Mouse (Mus musculus) heart, embryonic 11.5 days (tissue): ENCODE data around the gene Vgf. TPM values are rescaled to one million over a fixed set of nuclear protein-coding genes. Genes with fewer than 3 reads are reported as not detected.

Experiments used
- ATAC-seq: fragments of 200-750 bp; cut with Nextera tagmentation; replicated peaks from 2 replicates; pipeline ENCODE4 v1.8.0; 2017; ENCODE audit warnings: moderate library complexity; ENCODE audit not compliant: insufficient number of reproducible peaks, low FRiP score, low TSS enrichment
- H3K27ac ChIP-seq: fragments of 300-500 bp; sonication (generic); 2 replicates; pipeline ENCODE4 v1.5.1; 2014; ENCODE audit warnings: mild to moderate bottlenecking, low read depth, low read length
- H3K27me3 ChIP-seq: fragments of 300-500 bp; sonication (generic); 2 replicates; pipeline ENCODE4 v1.6.1; 2014; ENCODE audit warnings: mild to moderate bottlenecking, low read length, mixed read lengths; ENCODE audit not compliant: control insufficient read depth, insufficient read depth
- H3K36me3 ChIP-seq: fragments of 300-500 bp; sonication (generic); 2 replicates; pipeline ENCODE4 v1.6.1; 2014; ENCODE audit warnings: mild to moderate bottlenecking, low read length, moderate library complexity, mixed read lengths; ENCODE audit not compliant: control insufficient read depth, insufficient read depth
- H3K4me1 ChIP-seq: fragments of 300-500 bp; sonication (generic); 2 replicates; pipeline ENCODE4 v1.6.1; 2014; ENCODE audit warnings: low read length; ENCODE audit not compliant: control insufficient read depth, insufficient read depth
- H3K4me2 ChIP-seq: fragments of 300-500 bp; sonication (generic); 2 replicates; pipeline ENCODE4 v1.6.1; 2014; ENCODE audit warnings: mild to moderate bottlenecking, moderate library complexity
- H3K4me3 ChIP-seq: fragments of 300-500 bp; sonication (generic); 2 replicates; pipeline ENCODE4 v1.5.1; 2014; ENCODE audit warnings: low read depth, low read length
- H3K9ac ChIP-seq: fragments of 300-500 bp; sonication (generic); 2 replicates; pipeline ENCODE4 v1.6.1; 2014; ENCODE audit warnings: mild to moderate bottlenecking, low read depth, low read length, moderate library complexity
- H3K9me3 ChIP-seq: fragments of 300-500 bp; sonication (generic); replicated peaks from 2 replicates; pipeline ENCODE4 v1.6.1; 2016; ENCODE audit warnings: low read length; ENCODE audit not compliant: control insufficient read depth
- WGBS: fragments of 180-500 bp; shearing (Covaris S2); extraction: QIAGEN DNeasy Blood & Tissue Kit; methylation state at CpG from one replicate; pipeline ENCODE4 v1.1.7; 2014; ENCODE audit not compliant: insufficient replicate concordance; 5-methylcytosine and 5-hydroxymethylcytosine counted together
- polyA plus RNA-seq: library from polyadenylated mRNA; unstranded; fragments of >200 nt; fragmentation: Nextera tagmentation; extraction: Ambion mirVana; gene quantifications from 2 replicates; pipeline ENCODE4 v1.2.1, GENCODE M21; 2014

Gene Vgf
- polyA plus RNA-seq, 1 experiment from 2014 or later, result 0.20 TPM

DNA sequence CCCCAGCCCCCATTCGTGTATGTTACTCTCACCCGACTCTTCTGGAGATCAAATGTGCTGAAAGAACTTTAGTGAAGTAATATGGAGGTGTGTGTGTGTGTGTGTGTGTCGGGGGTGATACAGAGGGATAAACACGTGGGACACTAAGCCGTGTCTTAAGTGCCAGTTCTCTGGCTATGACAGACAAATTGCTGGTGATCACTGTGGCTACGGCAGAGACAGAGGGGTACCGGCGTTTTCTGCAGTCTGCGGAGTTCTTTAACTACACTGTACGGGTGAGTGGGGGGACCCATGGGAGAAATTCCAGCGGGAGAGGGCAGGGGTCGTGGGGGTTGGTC lies 38.3 kb upstream of the Vgf start, which contains the start of gene Znhit1:
Gene Znhit1 (minus strand): TSS at position 88 of the 338 bp plus-strand sequence.
- H3K9me3 ChIP-seq, result no peaks in the 10 kb centered on the region
- 14% methylated on average over 12 of the region's 12 CpGs for WGBS
- H3K4me1 ChIP-seq, result peaks cover 12% of the 10 kb centered on the region; the same call in 1 of the 2 replicates
- peak within 1 kb of the TSS; percentile 85 for H3K9ac ChIP-seq
- ATAC-seq, result no peak
- H3K4me2 ChIP-seq, result peak within 1 kb of the TSS; percentile 98
- H3K4me3 ChIP-seq, result peak within 1 kb of the TSS; percentile 82
- H3K27me3 ChIP-seq, result no peaks in the 10 kb centered on the region
- H3K36me3 ChIP-seq, result peaks cover 24% of the 10 kb centered on the region
- peak within 1 kb of the TSS; percentile 94 for H3K27ac ChIP-seq

DNA sequence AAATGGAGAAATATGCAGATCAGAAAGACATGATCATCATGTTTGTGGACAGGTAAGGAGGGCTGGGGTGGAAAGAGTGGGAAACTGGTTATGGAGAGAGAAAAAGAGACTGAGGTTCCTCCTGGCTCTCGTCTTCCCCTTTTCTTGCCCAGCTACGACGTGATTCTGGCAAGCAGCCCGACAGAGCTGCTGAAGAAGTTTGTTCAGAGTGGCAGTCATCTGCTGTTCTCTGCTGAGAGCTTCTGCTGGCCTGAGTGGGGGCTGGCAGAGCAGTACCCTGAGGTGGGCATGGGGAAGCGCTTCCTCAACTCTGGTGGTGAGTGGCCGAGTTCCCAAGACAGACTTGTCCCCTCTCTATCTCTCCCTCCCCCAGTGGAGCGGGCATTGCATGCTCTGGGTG lies 37.8 kb upstream of the Vgf start:
- 69% methylated on average over 7 of the region's 7 CpGs for WGBS
- Histone ChIP-seq H3K27me3 (no peaks in the 10 kb centered on the region), H3K4me1 (peaks cover 12% of the 10 kb centered on the region; the same call in 1 of the 2 replicates), H3K4me3 (peak overlapping the region; percentile 82), H3K4me2 (peak overlapping the region; percentile 98), H3K9me3 (no peaks in the 10 kb centered on the region), H3K27ac (0 out of 2 replicates have a peak overlapping the region, but pooled peaks have one; percentile 22), H3K36me3 (peaks cover 26% of the 10 kb centered on the region), H3K9ac (peak overlapping the region; percentile 85)
- no peak for ATAC-seq

DNA sequence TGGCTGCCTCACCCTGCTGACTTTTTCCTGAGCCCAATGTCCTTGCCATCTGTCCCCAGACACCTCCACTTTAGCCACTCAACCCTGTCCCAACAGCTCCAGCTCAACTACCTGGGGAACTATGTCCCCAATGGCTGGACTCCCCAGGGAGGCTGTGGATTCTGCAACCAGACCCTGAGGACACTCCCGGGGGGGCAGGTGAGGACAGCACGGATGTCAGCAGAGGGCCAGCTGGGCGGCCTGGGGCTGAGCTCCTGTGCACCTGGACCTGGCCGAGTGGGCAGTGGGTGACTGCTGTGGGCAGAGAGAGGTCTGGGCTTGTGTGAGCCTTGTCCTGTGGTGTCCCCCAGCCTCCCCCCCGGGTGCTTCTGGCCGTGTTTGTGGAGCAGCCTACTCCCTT lies 36.4 kb upstream of the Vgf start:
- ATAC-seq, result no peak
- H3K9me3 ChIP-seq, result no peaks in the 10 kb centered on the region
- H3K36me3 ChIP-seq, result peaks cover 40% of the 10 kb centered on the region
- no peak overlapping the region for H3K4me2 ChIP-seq
- H3K27me3 ChIP-seq, result no peaks in the 10 kb centered on the region
- WGBS, result 79% methylated on average over 6 of the region's 6 CpGs
- H3K27ac ChIP-seq, result no peak overlapping the region
- H3K9ac ChIP-seq, result no peak overlapping the region
- H3K4me1 ChIP-seq, result peaks cover 12% of the 10 kb centered on the region; the same call in 1 of the 2 replicates
- no peak overlapping the region for H3K4me3 ChIP-seq

DNA sequence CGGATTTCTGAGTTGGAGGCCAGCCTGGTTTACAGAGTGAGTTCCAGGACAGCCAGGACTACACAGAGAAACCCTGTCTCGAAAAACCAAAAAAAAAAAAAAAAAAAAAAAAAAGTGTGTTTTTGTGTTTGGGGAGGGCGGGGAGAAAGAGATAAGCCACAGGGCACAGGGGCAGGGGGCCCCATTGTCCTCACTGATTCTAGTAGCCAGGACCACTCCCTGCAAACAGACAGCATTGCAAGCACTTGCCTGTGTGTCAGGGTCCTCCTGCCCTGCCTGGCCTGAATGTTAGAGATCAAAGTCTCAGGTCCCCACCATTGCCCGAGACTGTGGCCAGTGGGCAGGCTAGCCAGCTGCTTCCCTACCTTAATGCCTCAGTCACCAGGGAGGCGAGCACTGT lies 26.7 kb upstream of the Vgf start:
- Histone ChIP-seq H3K9ac (no peak overlapping the region), H3K27ac (no peak overlapping the region), H3K36me3 (peaks cover 14% of the 10 kb centered on the region), H3K4me3 (no peak overlapping the region), H3K27me3 (no peaks in the 10 kb centered on the region), H3K4me2 (no peak overlapping the region), H3K9me3 (no peaks in the 10 kb centered on the region), H3K4me1 (0 out of 2 replicates have a peak, but pooled peaks cover 6% of the 10 kb centered on the region)
- 68% methylated on average over 4 of the region's 5 CpGs for WGBS
- no peak for ATAC-seq

DNA sequence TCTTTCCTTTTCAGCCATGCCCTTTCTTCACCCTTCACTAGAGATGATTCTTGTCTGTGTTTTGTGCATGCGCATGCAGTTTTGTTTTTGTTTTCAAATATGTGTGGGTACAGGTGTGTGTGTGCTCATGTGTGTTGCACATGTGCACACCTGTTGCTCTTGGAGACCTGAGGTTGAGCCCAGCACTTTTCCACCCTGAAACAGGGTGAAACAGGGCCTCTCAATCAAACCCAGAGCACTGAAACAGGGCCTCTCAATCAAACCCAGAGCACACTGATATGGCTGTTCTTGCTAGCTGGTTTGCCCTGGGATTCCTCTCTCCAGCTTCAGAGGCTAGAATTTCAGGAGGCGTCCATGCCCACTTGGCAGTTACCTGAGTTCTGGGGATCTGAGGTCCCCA lies 25.6 kb upstream of the Vgf start:
- H3K4me2 ChIP-seq, result no peak overlapping the region
- no peak overlapping the region for H3K9ac ChIP-seq
- H3K9me3 ChIP-seq, result no peaks in the 10 kb centered on the region
- 0 out of 2 replicates have a peak, but pooled peaks cover 6% of the 10 kb centered on the region for H3K4me1 ChIP-seq
- no peak overlapping the region for H3K27ac ChIP-seq
- H3K36me3 ChIP-seq, result peaks cover 2% of the 10 kb centered on the region
- H3K27me3 ChIP-seq, result no peaks in the 10 kb centered on the region
- 70% methylated on average over 2 of the region's 2 CpGs for WGBS
- no peak for ATAC-seq
- no peak overlapping the region for H3K4me3 ChIP-seq

DNA sequence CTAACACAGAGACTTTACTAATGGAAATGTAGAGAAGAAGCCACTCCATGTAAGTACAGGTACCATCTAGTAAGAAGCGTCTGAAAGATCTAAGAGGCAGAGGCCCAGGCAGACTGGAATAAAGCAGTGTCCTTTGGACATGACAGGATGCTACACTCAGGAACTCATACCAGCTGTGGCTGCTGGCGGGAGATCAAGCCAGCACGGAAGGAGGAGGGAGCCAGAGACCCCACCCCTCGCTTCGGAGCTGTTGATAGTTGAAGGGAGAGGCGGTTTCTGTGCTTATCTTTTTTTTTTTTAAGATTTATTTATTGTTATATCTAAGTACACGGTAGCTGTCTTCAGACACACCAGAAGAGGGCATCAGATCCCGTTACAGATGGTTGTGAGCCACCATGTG lies 18.9 kb upstream of the Vgf start:
- H3K4me2 ChIP-seq, result no peak overlapping the region
- no peaks in the 10 kb centered on the region for H3K4me1 ChIP-seq
- peaks cover 4% of the 10 kb centered on the region; the same call in 1 of the 2 replicates for H3K27me3 ChIP-seq
- 43% methylated on average over 8 of the region's 8 CpGs for WGBS
- H3K36me3 ChIP-seq, result no peaks in the 10 kb centered on the region
- no peak for ATAC-seq
- no peak overlapping the region for H3K9ac ChIP-seq
- no peak overlapping the region for H3K27ac ChIP-seq
- H3K9me3 ChIP-seq, result no peaks in the 10 kb centered on the region
- H3K4me3 ChIP-seq, result no peak overlapping the region

DNA sequence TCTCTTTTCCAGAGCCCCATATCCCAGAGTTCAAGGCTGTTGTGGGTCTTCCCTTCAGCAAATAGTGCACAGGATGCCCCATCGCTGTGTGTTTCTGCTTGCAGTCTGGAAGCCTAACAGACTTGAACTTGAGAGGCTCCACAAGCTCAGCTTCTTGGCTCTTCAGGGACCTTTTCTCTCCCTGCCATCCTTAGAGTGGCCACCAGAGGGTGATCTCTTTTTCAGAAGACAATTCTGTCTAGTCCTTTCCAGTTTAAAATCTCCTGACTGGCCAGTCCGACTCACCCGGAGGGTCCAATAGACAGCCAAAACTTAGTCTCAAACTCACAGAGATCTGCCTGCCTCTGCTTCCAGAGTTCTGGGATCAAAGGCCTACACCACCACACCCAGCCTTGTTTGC lies 16.2 kb upstream of the Vgf start:
- Histone ChIP-seq H3K4me3 (no peak overlapping the region), H3K9me3 (no peaks in the 10 kb centered on the region; the same call in 1 of the 2 replicates), H3K9ac (no peak overlapping the region), H3K36me3 (no peaks in the 10 kb centered on the region), H3K4me2 (no peak overlapping the region), H3K27me3 (peaks cover 7% of the 10 kb centered on the region; the same call in 1 of the 2 replicates), H3K4me1 (no peaks in the 10 kb centered on the region), H3K27ac (no peak overlapping the region)
- 33% methylated on average over 3 of the region's 3 CpGs for WGBS
- ATAC-seq, result no peak

DNA sequence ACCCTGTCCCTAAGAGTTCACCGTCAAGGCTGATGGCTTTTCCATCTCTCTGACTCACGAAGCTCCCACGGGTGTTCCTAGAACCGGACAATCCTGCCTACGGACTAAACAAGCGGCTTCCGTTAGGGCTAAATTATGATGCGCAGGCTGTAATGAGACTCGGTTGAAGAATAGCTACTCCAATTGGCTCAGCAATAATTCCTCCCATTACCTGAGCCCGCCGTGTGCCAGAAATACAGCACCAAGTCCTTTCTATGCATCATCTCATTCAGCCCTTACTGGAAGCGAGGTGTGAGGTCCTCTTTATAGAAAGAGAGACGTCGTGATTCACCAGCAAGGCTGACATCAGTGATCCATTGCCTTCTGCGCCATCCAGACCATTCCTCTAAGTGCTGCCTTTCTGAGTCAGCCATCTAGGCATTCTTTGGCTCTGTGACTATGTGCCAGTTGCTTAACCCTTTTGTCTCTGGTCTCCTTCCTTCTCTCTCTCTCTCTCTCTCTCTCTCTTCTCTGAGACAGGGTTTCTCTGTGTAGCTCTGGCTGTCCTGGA lies 13.7 kb upstream of the Vgf start:
- Histone ChIP-seq H3K9ac (no peak overlapping the region), H3K27me3 (peaks cover 4% of the 10 kb centered on the region; the same call in 1 of the 2 replicates), H3K36me3 (no peaks in the 10 kb centered on the region), H3K4me3 (no peak overlapping the region), H3K27ac (no peak overlapping the region), H3K4me2 (no peak overlapping the region), H3K9me3 (no peaks in the 10 kb centered on the region; the same call in 1 of the 2 replicates), H3K4me1 (no peaks in the 10 kb centered on the region)
- ATAC-seq, result no peak
- 76% methylated on average over 15 of the region's 15 CpGs for WGBS

DNA sequence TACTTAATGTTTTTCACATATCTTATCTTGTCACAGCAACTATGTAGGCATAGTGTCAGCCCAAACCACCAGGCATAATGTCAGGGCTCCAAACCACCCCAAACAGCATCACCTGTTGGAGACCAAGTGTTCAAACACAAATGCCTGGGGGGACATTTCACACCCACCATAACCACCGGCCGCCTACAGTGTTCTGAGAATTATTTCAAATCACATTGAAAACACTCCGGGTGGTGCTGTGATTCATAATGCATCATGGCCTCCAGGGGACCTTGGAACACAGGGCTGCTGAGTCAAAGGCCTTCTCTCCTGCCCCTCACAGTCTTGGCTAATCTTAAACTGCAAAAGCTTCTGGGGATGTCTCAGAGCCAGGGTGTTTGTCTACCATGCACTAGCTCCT lies 10.3 kb upstream of the Vgf start:
- Histone ChIP-seq H3K4me2 (no peak overlapping the region), H3K27ac (no peak overlapping the region), H3K4me1 (no peaks in the 10 kb centered on the region), H3K36me3 (no peaks in the 10 kb centered on the region), H3K4me3 (no peak overlapping the region), H3K9me3 (no peaks in the 10 kb centered on the region; the same call in 1 of the 2 replicates), H3K27me3 (peaks cover 4% of the 10 kb centered on the region; the same call in 1 of the 2 replicates), H3K9ac (no peak overlapping the region)
- WGBS, result 87% methylated on average over 3 of the region's 3 CpGs
- ATAC-seq, result no peak
